Mouse (Mus musculus) spleen, postnatal 0 days (tissue): ENCODE data around the gene Ckb. TPM values are rescaled to one million over a fixed set of nuclear protein-coding genes. Genes with fewer than 3 reads are reported as not detected.

Experiments
- polyA plus RNA-seq: library from polyadenylated mRNA; unstranded; fragments of >200 nt; fragmentation: Nextera tagmentation; extraction: Ambion mirVana; gene quantifications from 2 replicates; pipeline ENCODE4 v1.2.1, GENCODE M21; 2015

The Ckb gene
- 58.0 and 73.0 TPM in 2 replicates for polyA plus RNA-seq

GRCm38 (mm10) chr12:111672176-111672575, at the start of gene Ckb:
Gene Ckb, minus strand, starts transcription at chr12:111672338.

GRCm38 (mm10) chr12:111713004-111713651, 41.0 kb upstream of the Ckb start, which contains the start of the genes Bag5 and Apopt1:
Gene Bag5, minus strand, starts transcription at chr12:111713257.
Gene Apopt1, plus strand, starts transcription at chr12:111713261.

GRCm38 (mm10) chr12:111677882-111678669, 5.9 kb upstream of the Ckb start, which contains the start of gene Trmt61a:
Gene Trmt61a, plus strand, starts transcription at chr12:111678105.

Other genes starting within 250 kb of the Ckb start
- gene Tnfaip2, start 229.9 kb downstream of the Ckb start, polyA plus RNA-seq = 175 and 180 TPM in 2 replicates
- 1.7 and 4.0 TPM in 2 replicates for gene Gm266, start 186.5 kb downstream of the Ckb start, polyA plus RNA-seq
- gene Eif5, start 134.3 kb downstream of the Ckb start, polyA plus RNA-seq = 549 and 600 TPM in 2 replicates
- gene Mark3, start 97.8 kb downstream of the Ckb start, polyA plus RNA-seq = 26.0 and 28.7 TPM in 2 replicates
- gene Trmt61a, start 5.8 kb upstream of the Ckb start, polyA plus RNA-seq = 7.6 and 7.9 TPM in 2 replicates
- gene Bag5, start 40.9 kb upstream of the Ckb start, polyA plus RNA-seq = 21.1 and 26.2 TPM in 2 replicates
- 32.3 and 38.4 TPM in 2 replicates for gene Apopt1, start 40.9 kb upstream of the Ckb start, polyA plus RNA-seq
- gene Klc1, start 86.5 kb upstream of the Ckb start, polyA plus RNA-seq = 28.5 and 36.9 TPM in 2 replicates
- gene Xrcc3, start 141.5 kb upstream of the Ckb start, polyA plus RNA-seq = 4.7 TPM in 2 replicates
- 39.6 and 45.0 TPM in 2 replicates for gene Zfyve21, start 141.8 kb upstream of the Ckb start, polyA plus RNA-seq
- 4.9 and 7.1 TPM in 2 replicates for gene Ppp1r13b, start 235.8 kb upstream of the Ckb start, polyA plus RNA-seq